In the genomic region with DNA sequence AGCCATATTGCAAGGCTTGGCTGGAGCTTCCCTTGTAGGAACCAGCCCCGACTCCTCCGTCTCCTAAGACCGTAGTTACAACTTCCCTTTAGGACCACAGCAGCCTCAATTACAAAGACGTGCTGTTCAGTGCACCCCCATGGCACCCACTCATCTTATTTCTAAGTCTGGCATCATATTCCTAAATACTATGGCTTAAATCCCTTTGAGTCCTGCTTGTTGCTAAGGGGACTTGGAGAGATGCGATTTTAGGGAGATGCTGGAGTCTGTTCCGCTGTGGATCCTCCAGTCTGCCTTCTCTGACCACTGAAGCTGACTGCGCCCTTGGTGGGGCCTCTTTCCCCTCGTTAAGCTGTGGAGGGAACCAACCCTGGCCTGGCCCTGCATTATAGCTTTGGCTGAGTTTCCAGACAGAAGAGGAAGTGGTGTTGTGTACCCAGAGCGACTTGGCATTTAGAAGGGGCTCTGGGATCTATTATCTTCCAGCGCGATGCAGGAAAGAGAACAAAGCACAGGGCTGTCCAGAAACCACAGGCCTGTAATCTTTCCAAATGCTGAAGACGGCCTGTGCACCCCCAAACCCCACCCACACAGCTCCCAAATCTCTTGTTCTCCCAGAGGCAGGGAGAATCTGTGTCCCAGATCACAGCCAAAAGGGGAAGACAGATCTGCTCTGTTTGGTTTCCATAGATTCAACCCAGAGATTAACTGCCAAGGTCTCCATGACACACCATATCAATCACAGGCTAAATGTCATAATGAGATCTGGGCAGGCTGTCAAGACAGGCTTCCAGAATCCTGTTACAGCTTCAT, we compare ENCODE assay signal across 9 mouse cellular contexts. TPM values are rescaled to one million over a fixed set of nuclear protein-coding genes. Genes with fewer than 3 reads are reported as not detected.
A peak's percentile ranks its signal among the peaks of the same experiment; 100 is the strongest.
DNase-seq lines count a peak whose midpoint lies in the region; ATAC-seq lines count a peak whose summit lies in the region.
"Had no signal": no experiment of that assay in that cellular context is flagged by ENCODE, and none has a peak within 500 bp of the region (broad histone marks: within the 10 kb centered on the region; RNA-seq: fewer than 3 reads in every experiment).

No protein-coding gene starts in this region.

- H3K4me3 ChIP-seq in forebrain, embryonic 13.5 days, result no peak overlapping the region
- no peak overlapping the region for H3K4me3 ChIP-seq in forebrain, embryonic 12.5 days (replicated peaks)
- H3K4me3 ChIP-seq in embryonic facial prominence, embryonic 10.5 days, result no peak overlapping the region
- no peak overlapping the region for H3K4me3 ChIP-seq in heart, embryonic 10.5 days

- WGBS in forebrain, embryonic 13.5 days, result 55% methylated on average over 12 of the region's 12 CpGs
- 61% methylated on average over 12 of the region's 12 CpGs for WGBS in forebrain, embryonic 12.5 days
- WGBS in embryonic facial prominence, embryonic 10.5 days, result 52% methylated on average over 12 of the region's 12 CpGs
- WGBS in heart, embryonic 10.5 days, result 53% methylated on average over 12 of the region's 12 CpGs

- H3K27ac ChIP-seq in forebrain, embryonic 13.5 days, result peak overlapping the region; percentile 66
- no peak overlapping the region for H3K27ac ChIP-seq in forebrain, embryonic 12.5 days
- peak overlapping the region; percentile 83 for H3K27ac ChIP-seq in embryonic facial prominence, embryonic 10.5 days (replicated peaks)
- peak overlapping the region; percentile 25 for H3K27ac ChIP-seq in heart, embryonic 10.5 days

- H3K36me3 ChIP-seq in forebrain, embryonic 13.5 days (ENCODE audit: poor library complexity, severe bottlenecking), result no peaks in the 10 kb centered on the region
- no peaks in the 10 kb centered on the region for H3K36me3 ChIP-seq in forebrain, embryonic 12.5 days (replicated peaks)
- H3K36me3 ChIP-seq in embryonic facial prominence, embryonic 10.5 days (replicated peaks), result no peaks in the 10 kb centered on the region
- no peaks in the 10 kb centered on the region for H3K36me3 ChIP-seq in heart, embryonic 10.5 days

- DNase-seq in embryonic facial prominence, embryonic 10.5 days (ENCODE audit: low spot score), result peak; percentile 49
- DNase-seq in heart, embryonic 10.5 days (ENCODE audit: low spot score), result no peak
- DNase-seq in layer of hippocampus, postnatal 10 days (ENCODE audit: low spot score in 2 of 2), result peak; percentile 54 to 56
- DNase-seq in lung, postnatal 10 days, result peak; percentile 88
- peak; percentile 31 for DNase-seq in right cerebral cortex, postnatal 4 days
- DNase-seq in thymus, postnatal 10 days (ENCODE audit: low spot score in 2 of 2), result no peak

- H3K27me3 ChIP-seq in forebrain, embryonic 13.5 days, result no peaks in the 10 kb centered on the region
- H3K27me3 ChIP-seq in forebrain, embryonic 12.5 days, result no peaks in the 10 kb centered on the region
- H3K27me3 ChIP-seq in embryonic facial prominence, embryonic 10.5 days (replicated peaks; ENCODE audit: low read depth, poor library complexity, severe bottlenecking), result no peaks in the 10 kb centered on the region
- H3K27me3 ChIP-seq in heart, embryonic 10.5 days (ENCODE audit: insufficient read depth, poor library complexity, severe bottlenecking), result no peaks in the 10 kb centered on the region; the same call in 1 of the 2 replicates
- H3K27me3 ChIP-seq: CH12.LX had no signal

- H3K9me3 ChIP-seq in forebrain, embryonic 13.5 days (replicated peaks), result no peaks in the 10 kb centered on the region
- no peaks in the 10 kb centered on the region for H3K9me3 ChIP-seq in forebrain, embryonic 12.5 days
- H3K9me3 ChIP-seq in embryonic facial prominence, embryonic 10.5 days, result no peaks in the 10 kb centered on the region
- H3K9me3 ChIP-seq in heart, embryonic 10.5 days, result no peaks in the 10 kb centered on the region

- H3K9ac ChIP-seq in forebrain, embryonic 13.5 days, result no peak overlapping the region
- H3K9ac ChIP-seq in forebrain, embryonic 12.5 days, result no peak overlapping the region

- no peak for ATAC-seq in forebrain, embryonic 13.5 days
- ATAC-seq in forebrain, embryonic 12.5 days (ENCODE audit: low FRiP score), result no peak

- H3K4me2 ChIP-seq in forebrain, embryonic 13.5 days, result no peak overlapping the region
- no peak overlapping the region for H3K4me2 ChIP-seq in forebrain, embryonic 12.5 days

- peaks cover 9% of the 10 kb centered on the region for H3K4me1 ChIP-seq in forebrain, embryonic 13.5 days
- peaks cover 7% of the 10 kb centered on the region; the same call in 1 of the 2 replicates for H3K4me1 ChIP-seq in forebrain, embryonic 12.5 days
- peaks cover 29% of the 10 kb centered on the region for H3K4me1 ChIP-seq in embryonic facial prominence, embryonic 10.5 days
- H3K4me1 ChIP-seq in heart, embryonic 10.5 days, result peaks cover 44% of the 10 kb centered on the region

RNA-seq across cellular contexts. Expression of a gene that starts 7.4 kb away (rescaled TPM):
- polyA plus RNA-seq in forebrain, embryonic 13.5 days (2015; fragmentation: Nextera tagmentation; extraction: Ambion mirVana), result not detected in 2 replicates
- not detected in 2 replicates for polyA plus RNA-seq in forebrain, embryonic 12.5 days (2016; fragmentation: Nextera tagmentation; extraction: Ambion mirVana)
- polyA plus RNA-seq in embryonic facial prominence, embryonic 10.5 days (2016; fragmentation: Nextera tagmentation; extraction: Ambion mirVana), result not detected in 2 replicates
- polyA plus RNA-seq in heart, embryonic 10.5 days (2016; fragmentation: Nextera tagmentation; extraction: Ambion mirVana), result 0.12 and 0.15 TPM in 2 replicates
- under 1 TPM; 0.29 to 0.53 TPM for total RNA-seq in layer of hippocampus, postnatal 10 days (2021)
- total RNA-seq: CH12.LX had no signal

RNA-seq across cellular contexts. Expression of a gene that starts 43.4 kb away (rescaled TPM):
- polyA plus RNA-seq in forebrain, embryonic 13.5 days (2015; fragmentation: Nextera tagmentation; extraction: Ambion mirVana), result 17.8 and 18.3 TPM in 2 replicates
- polyA plus RNA-seq in forebrain, embryonic 12.5 days (2016; fragmentation: Nextera tagmentation; extraction: Ambion mirVana), result 13.9 and 17.0 TPM in 2 replicates
- 9.5 and 10.4 TPM in 2 replicates for polyA plus RNA-seq in embryonic facial prominence, embryonic 10.5 days (2016; fragmentation: Nextera tagmentation; extraction: Ambion mirVana)
- polyA plus RNA-seq in heart, embryonic 10.5 days (2016; fragmentation: Nextera tagmentation; extraction: Ambion mirVana), result 9.9 and 11.6 TPM in 2 replicates
- 100 to 1,000 TPM in 1 of 2 experiments, 10 to 100 TPM in 1; 90.5 to 101 TPM for total RNA-seq in layer of hippocampus, postnatal 10 days (2021)

RNA-seq across cellular contexts. Expression of a gene that starts 44.0 kb away (rescaled TPM):
- not detected in 2 replicates for polyA plus RNA-seq in forebrain, embryonic 13.5 days (2015; fragmentation: Nextera tagmentation; extraction: Ambion mirVana)
- polyA plus RNA-seq in forebrain, embryonic 12.5 days (2016; fragmentation: Nextera tagmentation; extraction: Ambion mirVana), result not detected in 2 replicates
- 0.55 TPM in 1 of 2 replicates, not detected in the other for polyA plus RNA-seq in embryonic facial prominence, embryonic 10.5 days (2016; fragmentation: Nextera tagmentation; extraction: Ambion mirVana)
- 0.10 TPM in 1 of 2 replicates, not detected in the other for polyA plus RNA-seq in heart, embryonic 10.5 days (2016; fragmentation: Nextera tagmentation; extraction: Ambion mirVana)
- under 1 TPM in 1 of 2 experiments, not detected in 1; 0.75 TPM for total RNA-seq in layer of hippocampus, postnatal 10 days (2021)
- total RNA-seq: CH12.LX had no signal

Comparison
In these comparisons a context has a peak if more than half of its experiments do, and no peak if none do; other contexts are left out.
1. DNase-seq: peak in embryonic facial prominence, embryonic 10.5 days (single experiment), layer of hippocampus, postnatal 10 days (2 of 2), lung, postnatal 10 days (single experiment) and right cerebral cortex, postnatal 4 days (single experiment); none in heart, embryonic 10.5 days (single experiment) and thymus, postnatal 10 days (0 of 2).